Mouse (Mus musculus) limb, embryonic 11.5 days (tissue): ENCODE data around the gene Tmem59l. TPM values are rescaled to one million over a fixed set of nuclear protein-coding genes. Genes with fewer than 3 reads are reported as not detected.

Experiments used
- ATAC-seq: fragments of 200-750 bp; cut with Nextera tagmentation; 2 replicates; pipeline ENCODE4 v1.8.0; 2017; ENCODE audit warnings: low read depth; ENCODE audit not compliant: insufficient number of reproducible peaks, low FRiP score, low TSS enrichment
- DNase-seq: peaks from one replicate; pipeline ENCODE4 v3.0.0-alpha.2; 2015; ENCODE audit warnings: low spot score
- H3K27ac ChIP-seq: fragments of 300-500 bp; sonication (generic); replicated peaks from 2 replicates; pipeline ENCODE4 v1.5.1; 2014; ENCODE audit warnings: low read depth, mild to moderate bottlenecking, low read length
- H3K27me3 ChIP-seq: fragments of 300-500 bp; sonication (generic); 2 replicates; pipeline ENCODE4 v1.6.1; 2014; ENCODE audit warnings: mild to moderate bottlenecking, low read length, mixed read lengths; ENCODE audit not compliant: control insufficient read depth, insufficient read depth
- H3K36me3 ChIP-seq: fragments of 300-500 bp; sonication (generic); 2 replicates; pipeline ENCODE4 v1.6.1; 2014; ENCODE audit warnings: mild to moderate bottlenecking, low read length, moderate library complexity, mixed read lengths; ENCODE audit not compliant: control insufficient read depth, insufficient read depth
- H3K4me1 ChIP-seq: fragments of 300-500 bp; sonication (generic); 2 replicates; pipeline ENCODE4 v1.6.1; 2014; ENCODE audit warnings: low read length, mixed read lengths; ENCODE audit not compliant: control insufficient read depth, insufficient read depth
- H3K4me2 ChIP-seq: fragments of 300-500 bp; sonication (generic); 2 replicates; pipeline ENCODE4 v1.6.1; 2014; ENCODE audit warnings: low read depth, mild to moderate bottlenecking, moderate library complexity; ENCODE audit not compliant: severe bottlenecking
- H3K4me3 ChIP-seq: fragments of 300-500 bp; sonication (generic); 2 replicates; pipeline ENCODE4 v1.5.1; 2014; ENCODE audit warnings: low read depth, low read length
- H3K9ac ChIP-seq: fragments of 300-500 bp; sonication (generic); 2 replicates; pipeline ENCODE4 v1.6.1; 2014; ENCODE audit warnings: mild to moderate bottlenecking, low read length
- H3K9me3 ChIP-seq: fragments of 300-500 bp; sonication (generic); 2 replicates; pipeline ENCODE4 v1.6.1; 2016; ENCODE audit warnings: low read length; ENCODE audit not compliant: control insufficient read depth
- WGBS: fragments of 180-500 bp; shearing (Covaris S2); extraction: QIAGEN DNeasy Blood & Tissue Kit; methylation state at CpG from one replicate; pipeline ENCODE4 v1.1.7; 2014; 5-methylcytosine and 5-hydroxymethylcytosine counted together
- polyA plus RNA-seq: library from polyadenylated mRNA; unstranded; fragments of >200 nt; fragmentation: Nextera tagmentation; extraction: Ambion mirVana; gene quantifications from 2 replicates; pipeline ENCODE4 v1.2.1, GENCODE M21; 2014

Gene Tmem59l
- polyA plus RNA-seq, 1 experiment from 2014 or later = 20.0 TPM

DNA sequence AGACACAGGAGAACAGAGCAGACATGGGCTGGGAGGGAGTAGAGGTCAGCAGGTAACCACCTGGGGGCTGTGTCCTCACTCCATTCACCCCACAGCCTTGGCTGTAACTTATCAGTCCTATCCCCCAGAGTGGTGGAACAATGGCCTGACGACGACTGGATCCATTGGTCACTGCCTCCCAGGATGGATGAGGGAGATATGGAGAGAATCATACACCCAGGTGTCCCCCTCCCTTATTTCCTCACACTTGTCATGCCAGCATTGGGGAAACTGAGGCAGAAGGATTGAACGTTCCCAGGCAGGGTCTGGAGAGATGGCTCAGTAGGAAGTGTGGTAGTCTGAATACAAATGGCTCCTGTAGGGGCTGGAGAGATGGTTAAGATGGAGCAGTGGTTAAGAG is 45.6 kb downstream of the Tmem59l start:
- no peaks in the 10 kb centered on the region for H3K36me3 ChIP-seq
- 66% methylated on average over 3 of the region's 3 CpGs for WGBS
- DNase-seq = no peak

DNA sequence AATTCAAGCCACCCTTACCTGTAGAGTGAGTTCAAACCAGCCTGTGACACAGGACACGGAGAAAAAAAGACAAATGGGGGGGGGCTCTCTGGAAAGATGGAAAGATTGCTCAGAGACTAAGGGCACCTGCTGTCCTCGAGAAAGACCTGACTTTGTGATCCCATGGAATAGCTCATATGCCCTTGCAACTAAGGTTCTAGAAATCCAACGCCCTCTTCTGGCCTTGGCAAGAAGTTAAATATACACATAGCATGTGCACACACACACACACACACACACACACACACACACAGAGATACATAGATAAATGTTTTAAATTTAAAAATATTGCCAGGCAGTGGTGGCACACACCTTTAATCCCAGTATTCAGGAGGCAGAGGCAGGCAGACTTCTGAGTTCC is 46.9 kb downstream of the Tmem59l start:
- Histone ChIP-seq H3K4me3 (no peak overlapping the region; the same call in 1 of the 2 replicates), H3K9me3 (no peaks in the 10 kb centered on the region), H3K36me3 (no peaks in the 10 kb centered on the region), H3K27ac (no peak overlapping the region), H3K27me3 (no peaks in the 10 kb centered on the region), H3K4me2 (no peak overlapping the region; the same call in 1 of the 2 replicates), H3K9ac (no peak overlapping the region), H3K4me1 (peaks cover 7% of the 10 kb centered on the region)
- 57% methylated on average over 3 of the region's 3 CpGs for WGBS
- DNase-seq (no peak), ATAC-seq (no peak)

More for the DNA sequence above, 45.6 kb downstream of the Tmem59l start:
- Histone ChIP-seq H3K4me3 (no peak overlapping the region), H3K4me1 (peaks cover 7% of the 10 kb centered on the region), H3K4me2 (no peak overlapping the region), H3K27me3 (no peaks in the 10 kb centered on the region), H3K9ac (0 out of 2 replicates have a peak overlapping the region, but pooled peaks have one; percentile 4), H3K9me3 (no peaks in the 10 kb centered on the region), H3K27ac (no peak overlapping the region)
- no peak for ATAC-seq

DNA sequence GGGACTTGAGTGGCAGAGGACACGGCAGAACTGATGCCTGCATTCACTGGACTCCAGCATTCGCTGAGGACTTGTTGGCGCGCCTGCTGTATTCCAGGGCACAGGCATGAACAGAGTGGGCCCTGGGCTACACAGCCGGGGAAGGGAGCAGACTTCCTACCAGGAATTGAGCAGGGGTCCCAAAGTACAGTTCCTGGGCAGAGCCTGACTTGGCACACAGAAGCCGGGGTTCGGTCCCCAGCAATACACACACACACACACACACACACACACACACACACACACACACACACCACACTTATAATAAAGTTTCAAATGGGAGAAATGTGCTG is 47.3 kb downstream of the Tmem59l start:
- DNase-seq = no peak
- H3K27ac ChIP-seq = 0 out of 2 replicates have a peak overlapping the region, but pooled peaks have one; percentile 26
- peak; percentile 59 for ATAC-seq

DNA sequence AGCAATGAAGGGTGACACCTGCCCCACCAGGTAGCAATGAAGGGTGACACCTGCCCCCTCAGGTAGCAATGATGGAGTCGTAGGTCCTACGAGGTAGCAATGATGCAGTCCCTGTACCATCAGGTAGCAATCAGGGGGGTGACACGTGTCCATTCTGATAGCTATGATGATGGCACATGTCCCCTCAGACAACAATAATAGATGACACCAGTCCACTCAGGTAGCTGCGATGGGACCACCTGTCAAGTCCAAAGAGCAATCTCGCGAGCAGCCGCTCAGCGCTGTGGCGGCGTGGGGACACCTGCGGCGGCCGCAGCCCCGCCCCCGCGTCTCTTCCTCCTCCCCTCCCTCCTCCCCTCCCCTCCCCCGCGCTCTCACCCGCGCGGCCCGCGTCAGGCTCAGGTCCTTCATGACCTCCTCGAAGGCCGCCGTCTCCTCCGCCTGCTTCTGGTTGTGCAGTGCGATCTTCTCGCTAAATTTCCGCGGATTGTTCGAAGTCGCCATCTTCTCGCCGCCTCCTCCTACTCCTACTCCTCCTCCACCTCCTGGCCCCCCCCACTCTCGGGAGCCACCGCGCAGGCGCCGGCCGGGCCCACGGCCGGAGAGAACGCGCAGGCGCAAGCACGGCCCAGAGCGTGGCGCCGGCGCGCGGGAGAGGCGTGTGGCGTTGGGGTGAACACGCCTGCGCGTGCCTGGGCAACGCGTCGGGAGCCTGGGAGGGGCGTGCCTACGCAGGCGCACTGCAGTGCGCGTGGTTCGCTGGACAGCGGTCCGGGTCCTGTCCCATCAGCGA is 47.9 kb downstream of the Tmem59l start, which contains the start of gene Crtc1:
Gene Crtc1, minus strand, starts transcription at position 525 of the 793 bp plus-strand sequence.
- under 1% methylated on average over 56 of the region's 70 CpGs for WGBS
- H3K4me2 ChIP-seq = peak within 1 kb of the TSS; percentile 85
- H3K27ac ChIP-seq = peak within 1 kb of the TSS; percentile 47; the same call in 1 of the 2 replicates
- no peaks in the 10 kb centered on the region for H3K9me3 ChIP-seq
- H3K27me3 ChIP-seq = no peaks in the 10 kb centered on the region
- H3K9ac ChIP-seq = peak within 1 kb of the TSS; percentile 75
- peak within 1 kb of the TSS; percentile 62 for H3K4me3 ChIP-seq
- peaks cover 7% of the 10 kb centered on the region for H3K4me1 ChIP-seq
- ATAC-seq = peak; percentile 94
- no peaks in the 10 kb centered on the region for H3K36me3 ChIP-seq
- peak; percentile 97 for DNase-seq

More for the DNA sequence above, 47.3 kb downstream of the Tmem59l start:
- H3K4me2 ChIP-seq = peak overlapping the region; percentile 85
- peak overlapping the region; percentile 62 for H3K4me3 ChIP-seq
- 5% methylated on average over 7 of the region's 7 CpGs for WGBS
- H3K9ac ChIP-seq = peak overlapping the region; percentile 70
- H3K9me3 ChIP-seq = no peaks in the 10 kb centered on the region
- H3K4me1 ChIP-seq = peaks cover 7% of the 10 kb centered on the region
- no peaks in the 10 kb centered on the region for H3K27me3 ChIP-seq
- H3K36me3 ChIP-seq = no peaks in the 10 kb centered on the region

DNA sequence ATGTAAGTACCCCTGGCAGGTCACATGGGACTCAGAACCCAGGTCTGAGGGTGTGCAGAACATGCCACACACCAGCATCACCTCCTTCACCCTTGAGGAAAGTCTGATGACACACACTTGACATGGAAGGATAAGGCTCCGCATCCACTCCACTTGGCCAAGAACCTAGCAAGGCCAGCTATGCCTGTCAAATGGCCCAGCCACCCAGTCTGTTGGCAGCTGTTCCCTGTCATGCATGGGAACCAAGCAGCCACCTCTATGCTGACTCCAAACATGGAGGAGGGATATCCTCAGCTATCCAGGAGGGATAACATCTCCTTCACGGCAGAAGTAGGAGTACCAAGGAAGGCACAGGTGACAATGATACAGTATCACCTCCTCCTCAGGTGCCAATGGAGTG is 48.7 kb downstream of the Tmem59l start:
- Histone ChIP-seq H3K9me3 (no peaks in the 10 kb centered on the region), H3K27me3 (no peaks in the 10 kb centered on the region), H3K27ac (no peak overlapping the region), H3K9ac (no peak overlapping the region), H3K4me1 (peaks cover 7% of the 10 kb centered on the region), H3K36me3 (no peaks in the 10 kb centered on the region), H3K4me3 (no peak overlapping the region), H3K4me2 (peak overlapping the region; percentile 85)
- WGBS = 96% methylated on average over 2 of the region's 2 CpGs
- DNase-seq = no peak
- no peak for ATAC-seq

DNA sequence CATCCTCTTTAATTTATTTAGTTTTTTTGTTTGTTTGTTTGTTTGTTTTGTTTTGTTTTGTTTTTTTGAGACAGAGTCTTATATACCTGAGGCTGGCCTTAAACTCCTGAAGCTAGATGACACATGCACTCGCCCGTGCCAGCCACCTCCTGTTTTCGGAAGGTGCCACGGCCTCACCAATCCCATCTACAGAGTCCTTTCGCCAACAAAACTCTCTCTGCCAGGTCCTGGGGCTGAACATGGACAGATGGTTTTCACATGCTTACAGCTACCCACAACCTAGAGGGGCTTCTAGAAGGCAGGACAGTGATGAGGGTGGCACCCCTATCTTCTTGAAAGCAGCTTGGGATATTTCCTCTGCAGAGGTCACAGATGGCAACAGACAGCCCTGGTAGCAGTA is 52.0 kb downstream of the Tmem59l start:
- DNase-seq (no peak), ATAC-seq (no peak)
- 87% methylated on average over 5 of the region's 5 CpGs for WGBS
- Histone ChIP-seq H3K4me2 (no peak overlapping the region), H3K36me3 (no peaks in the 10 kb centered on the region), H3K4me3 (no peak overlapping the region), H3K4me1 (peaks cover 7% of the 10 kb centered on the region), H3K27ac (no peak overlapping the region), H3K9ac (no peak overlapping the region), H3K9me3 (no peaks in the 10 kb centered on the region), H3K27me3 (no peaks in the 10 kb centered on the region)

Other genes starting within 250 kb of the Tmem59l start
- gene Homer3, start 204.5 kb downstream of the Tmem59l start, polyA plus RNA-seq = 75.2 and 78.6 TPM in 2 replicates
- gene Ddx49, start 184.9 kb downstream of the Tmem59l start, polyA plus RNA-seq = 55.8 and 62.1 TPM in 2 replicates
- 263 and 281 TPM in 2 replicates for gene Cope, start 184.8 kb downstream of the Tmem59l start, polyA plus RNA-seq
- 4.7 and 6.0 TPM in 2 replicates for gene Cers1, start 171.6 kb downstream of the Tmem59l start, polyA plus RNA-seq
- 2.9 and 4.2 TPM in 2 replicates for gene Gdf1, start 157.5 kb downstream of the Tmem59l start, polyA plus RNA-seq
- 23.2 and 25.1 TPM in 2 replicates for gene Upf1, start 134.1 kb downstream of the Tmem59l start, polyA plus RNA-seq
- gene Comp, start 113.8 kb downstream of the Tmem59l start, polyA plus RNA-seq = 0.43 and 0.50 TPM in 2 replicates
- gene Crtc1, start 47.8 kb downstream of the Tmem59l start, polyA plus RNA-seq = 16.6 and 19.8 TPM in 2 replicates
- 18.9 and 21.7 TPM in 2 replicates for gene Klhl26, start 10.4 kb downstream of the Tmem59l start, polyA plus RNA-seq
- 85.8 and 102 TPM in 2 replicates for gene Crlf1, start 5.8 kb upstream of the Tmem59l start, polyA plus RNA-seq
- 126 and 138 TPM in 2 replicates for gene Rex1bd, start 19.4 kb upstream of the Tmem59l start, polyA plus RNA-seq
- gene Uba52, start 23.4 kb upstream of the Tmem59l start, polyA plus RNA-seq = 926 and 927 TPM in 2 replicates
- gene Fkbp8, start 40.4 kb upstream of the Tmem59l start, polyA plus RNA-seq = 221 and 233 TPM in 2 replicates
- gene Kxd1, start 40.6 kb upstream of the Tmem59l start, polyA plus RNA-seq = 47.0 and 47.6 TPM in 2 replicates
- 19.5 and 20.1 TPM in 2 replicates for gene Ell, start 52.1 kb upstream of the Tmem59l start, polyA plus RNA-seq
- gene Isyna1, start 107.0 kb upstream of the Tmem59l start, polyA plus RNA-seq = 100 and 114 TPM in 2 replicates
- gene Ssbp4, start 121.5 kb upstream of the Tmem59l start, polyA plus RNA-seq = 167 and 177 TPM in 2 replicates
- gene Lrrc25, start 128.8 kb upstream of the Tmem59l start, polyA plus RNA-seq = 0.57 TPM in 2 replicates
- 0.15 TPM in 1 of 2 replicates, not detected in the other for gene Gdf15, start 145.1 kb upstream of the Tmem59l start, polyA plus RNA-seq
- 48.9 and 59.4 TPM in 2 replicates for gene Pgpep1, start 173.0 kb upstream of the Tmem59l start, polyA plus RNA-seq
- gene Lsm4, start 185.9 kb upstream of the Tmem59l start, polyA plus RNA-seq = 356 and 388 TPM in 2 replicates
- 104 and 109 TPM in 2 replicates for gene Jund, start 211.6 kb upstream of the Tmem59l start, polyA plus RNA-seq
- gene Iqcn, start 216.1 kb upstream of the Tmem59l start, polyA plus RNA-seq = not detected in 2 replicates
- gene Gm3336, start 231.2 kb upstream of the Tmem59l start, polyA plus RNA-seq = not detected in 2 replicates
- 0.08 and 0.13 TPM in 2 replicates for gene Pde4c, start 236.4 kb upstream of the Tmem59l start, polyA plus RNA-seq